Mouse (Mus musculus) MEL (cell line): ENCODE results near the gene Zwint. TPM values are rescaled to one million over a fixed set of nuclear protein-coding genes. Genes with fewer than 3 reads are reported as not detected.

Experiments used
- DNase-seq: peaks from one replicate; pipeline ENCODE4 v3.0.0; 2011; ENCODE audit warnings: low read depth, low spot score
- H3K27ac ChIP-seq: 2 replicates; pipeline ENCODE4 v1.5.1; 2012; ENCODE audit warnings: low read depth, mild to moderate bottlenecking, control low read depth, low read length, moderate library complexity; ENCODE audit not compliant: control insufficient read depth
- H3K27me3 ChIP-seq, 2 experiments: fragments of 150-350 bp in 1 of 2; sonication (generic) in 1 of 2; 2 replicates each; pipeline ENCODE4 v1.6.1; 2012; ENCODE audit warnings: low read length in 2 of 2, mild to moderate bottlenecking in 2 of 2, improper control_type of control experiment in 1 of 2, moderate library complexity in 1 of 2; ENCODE audit not compliant: insufficient read depth in 2 of 2, control insufficient read depth in 1 of 2
- H3K36me3 ChIP-seq, 2 experiments: 2 replicates each; pipeline ENCODE4 v1.6.1; 2012 to 2014; ENCODE audit warnings: low read length in 2 of 2, improper control_type of control experiment in 1 of 2, inconsistent platforms in 1 of 2, mild to moderate bottlenecking in 1 of 2; ENCODE audit not compliant: insufficient read depth in 2 of 2, control insufficient read depth in 1 of 2
- H3K4me1 ChIP-seq, 2 experiments: fragments of 150-350 bp in 1 of 2; sonication (generic) in 1 of 2; 2 replicates each; pipeline ENCODE4 v1.6.1; 2012; ENCODE audit warnings: low read length in 2 of 2, improper control_type of control experiment in 1 of 2, mild to moderate bottlenecking in 1 of 2; ENCODE audit not compliant: insufficient read depth in 2 of 2, control insufficient read depth in 1 of 2
- H3K4me3 ChIP-seq, 2 experiments: fragments of 150-350 bp in 1 of 2; sonication (generic) in 1 of 2; 2 replicates each; pipeline ENCODE4 v1.5.1; 2012; ENCODE audit warnings: low read depth in 2 of 2, low read length in 2 of 2, mild to moderate bottlenecking in 2 of 2, moderate library complexity in 2 of 2, control low read depth in 1 of 2, improper control_type of control experiment in 1 of 2; ENCODE audit not compliant: control insufficient read depth in 1 of 2, insufficient read depth in 1 of 2
- H3K79me2 ChIP-seq: 2 replicates; pipeline ENCODE4 v1.6.1; 2012; ENCODE audit warnings: mild to moderate bottlenecking, low read length, moderate library complexity; ENCODE audit not compliant: control insufficient read depth, poor library complexity, insufficient read depth
- H3K9ac ChIP-seq: 2 replicates; pipeline ENCODE4 v1.6.1; 2012; ENCODE audit warnings: low read depth, mild to moderate bottlenecking, control low read depth, low read length, moderate library complexity; ENCODE audit not compliant: control insufficient read depth, poor library complexity, severe bottlenecking
- H3K9me3 ChIP-seq: fragments of 150-350 bp; sonication (generic); replicated peaks from 2 replicates; pipeline ENCODE4 v1.6.1; 2012; ENCODE audit warnings: mild to moderate bottlenecking, low read length, improper control_type of control experiment, moderate library complexity; ENCODE audit not compliant: insufficient read depth
- BHLHE40 ChIP-seq: IDR thresholded peaks from 2 replicates; pipeline ENCODE4 v1.6.1; 2012; ENCODE audit warnings: low read depth, mild to moderate bottlenecking, inconsistent platforms, low read length, improper control_type of control experiment, borderline replicate concordance
- CHD1 ChIP-seq: IDR thresholded peaks from 2 replicates; pipeline ENCODE4 v1.6.1; 2012; ENCODE audit warnings: low read depth, mild to moderate bottlenecking, inconsistent platforms, low read length, improper control_type of control experiment
- CHD2 ChIP-seq: IDR thresholded peaks from 2 replicates; pipeline ENCODE4 v1.6.1; 2011; ENCODE audit warnings: low read length, improper control_type of control experiment
- ELF1 ChIP-seq: IDR thresholded peaks from 2 replicates; pipeline ENCODE4 v1.6.1; 2014; ENCODE audit warnings: low read depth, mild to moderate bottlenecking, inconsistent platforms, low read length, improper control_type of control experiment, moderate library complexity
- EP300 ChIP-seq, 2 experiments: IDR thresholded peaks; 2 replicates each; pipeline ENCODE4 v1.6.1; 2011; ENCODE audit warnings: improper control_type of control experiment in 2 of 2, low read length in 2 of 2, low read depth in 1 of 2, mild to moderate bottlenecking in 1 of 2
- GABPA ChIP-seq: IDR thresholded peaks from 2 replicates; pipeline ENCODE4 v1.6.1; 2012; ENCODE audit warnings: low read depth, mild to moderate bottlenecking, inconsistent platforms, low read length, improper control_type of control experiment, moderate library complexity
- KAT2A ChIP-seq: conservative IDR thresholded peaks from 2 replicates; pipeline ENCODE4 v1.6.1; 2012; ENCODE audit warnings: low read depth, low read length, improper control_type of control experiment, inconsistent platforms
- MAZ ChIP-seq: IDR thresholded peaks from 2 replicates; pipeline ENCODE4 v1.6.1; 2012; ENCODE audit warnings: low read depth, mild to moderate bottlenecking, inconsistent platforms, low read length, improper control_type of control experiment
- MEF2A ChIP-seq: IDR thresholded peaks from 2 replicates; pipeline ENCODE4 v1.6.1; 2014; ENCODE audit warnings: low read depth, mild to moderate bottlenecking, inconsistent platforms, low read length, improper control_type of control experiment; ENCODE audit not compliant: poor library complexity, insufficient replicate concordance, severe bottlenecking; ENCODE audit errors: extremely low read depth
- NELFE ChIP-seq: IDR thresholded peaks from 2 replicates; pipeline ENCODE4 v1.6.1; 2011; ENCODE audit warnings: low read depth, low read length, improper control_type of control experiment
- NRF1 ChIP-seq: IDR thresholded peaks from 2 replicates; pipeline ENCODE4 v1.6.1; 2014; ENCODE audit warnings: low read depth, mild to moderate bottlenecking, inconsistent platforms, low read length, improper control_type of control experiment, moderate library complexity; ENCODE audit not compliant: poor library complexity, insufficient read depth, severe bottlenecking
- POLR2A ChIP-seq, 2 experiments: IDR thresholded peaks; 2 replicates each; pipeline ENCODE4 v1.6.1; 2011 to 2012; ENCODE audit warnings: low read length in 2 of 2, mild to moderate bottlenecking in 2 of 2, control low read depth in 1 of 2, improper control_type of control experiment in 1 of 2, low read depth in 1 of 2, moderate library complexity in 1 of 2; ENCODE audit not compliant: control insufficient read depth in 1 of 2, insufficient read depth in 1 of 2, poor library complexity in 1 of 2
- POLR2AphosphoS5 ChIP-seq: IDR thresholded peaks from 2 replicates; pipeline ENCODE4 v1.6.1; 2012; ENCODE audit warnings: low read depth, borderline replicate concordance, mild to moderate bottlenecking, inconsistent platforms, low read length, moderate library complexity, mixed read lengths
- RAD21 ChIP-seq: IDR thresholded peaks from 2 replicates; pipeline ENCODE4 v1.6.1; 2011; ENCODE audit warnings: mild to moderate bottlenecking, low read depth, low read length, improper control_type of control experiment
- RCOR1 ChIP-seq: IDR thresholded peaks from 2 replicates; pipeline ENCODE4 v1.6.1; 2012; ENCODE audit warnings: low read depth, mild to moderate bottlenecking, inconsistent platforms, low read length, improper control_type of control experiment
- SMC3 ChIP-seq: IDR thresholded peaks from 2 replicates; pipeline ENCODE4 v1.6.1; 2011; ENCODE audit warnings: low read depth, low read length, improper control_type of control experiment
- TAL1 ChIP-seq: IDR thresholded peaks from 2 replicates; pipeline ENCODE4 v1.6.1; 2012; ENCODE audit warnings: mild to moderate bottlenecking, inconsistent platforms, low read length, moderate library complexity, mixed read lengths
- TBP ChIP-seq: IDR thresholded peaks from 2 replicates; pipeline ENCODE4 v1.8.0; 2011; ENCODE audit warnings: low read depth, low read length, improper control_type of control experiment
- TCF12 ChIP-seq: IDR thresholded peaks from 2 replicates; pipeline ENCODE4 v1.6.1; 2014; ENCODE audit warnings: low read depth, mild to moderate bottlenecking, inconsistent platforms, low read length, improper control_type of control experiment, moderate library complexity
- USF1 ChIP-seq: IDR thresholded peaks from 2 replicates; pipeline ENCODE4 v1.6.1; 2014; ENCODE audit warnings: low read depth, mild to moderate bottlenecking, inconsistent platforms, low read length, improper control_type of control experiment, moderate library complexity
- USF2 ChIP-seq, 2 experiments: IDR thresholded peaks; 2 replicates each; pipeline ENCODE4 v1.6.1; 2011 to 2012; ENCODE audit warnings: improper control_type of control experiment in 2 of 2, low read length in 2 of 2, borderline replicate concordance in 1 of 2, inconsistent platforms in 1 of 2, low read depth in 1 of 2, mild to moderate bottlenecking in 1 of 2; ENCODE audit not compliant: insufficient read depth in 1 of 2
- ZNF384 ChIP-seq: IDR thresholded peaks from 2 replicates; pipeline ENCODE4 v1.6.1; 2012; ENCODE audit warnings: low read depth, mild to moderate bottlenecking, inconsistent platforms, low read length, improper control_type of control experiment
- polyA plus RNA-seq, 2 experiments: library from polyadenylated mRNA; stranded (reverse) in 1 of 2; unstranded in 1 of 2; fragments of >175 nt in 1 of 2; fragments of >200 nt in 1 of 2; gene quantifications; 2 replicates each; pipeline versions ENCODE4 v1.2.1 to v1.2.4; 2012; ENCODE audit warnings: low replicate concordance in 2 of 2, low read depth in 1 of 2; ENCODE audit not compliant: insufficient read length in 2 of 2, insufficient read depth in 1 of 2, missing spikeins in 1 of 2
- total RNA-seq: library from RNA; depleted of rRNA; stranded (reverse); fragments of 300-350 nt; gene quantifications from 2 replicates; pipeline ENCODE4 v1.2.3, GENCODE M21; 2012

Gene Zwint
- total and polyA plus RNA-seq, 3 experiments = 170 to 555 (median 214) TPM

- TF ChIP-seq NRF1 (peak; percentile 83), ELF1 (no peak; the same call in 1 of the 2 replicates), TAL1 (no peak), TCF12 (no peak; the same call in 1 of the 2 replicates)
- TF ChIP-seq, all 39 proteins: peak for 17
Measured at GRCm38 (mm10) chr10:72654270-72655016, at the start of gene Zwint (continued).

DNA sequence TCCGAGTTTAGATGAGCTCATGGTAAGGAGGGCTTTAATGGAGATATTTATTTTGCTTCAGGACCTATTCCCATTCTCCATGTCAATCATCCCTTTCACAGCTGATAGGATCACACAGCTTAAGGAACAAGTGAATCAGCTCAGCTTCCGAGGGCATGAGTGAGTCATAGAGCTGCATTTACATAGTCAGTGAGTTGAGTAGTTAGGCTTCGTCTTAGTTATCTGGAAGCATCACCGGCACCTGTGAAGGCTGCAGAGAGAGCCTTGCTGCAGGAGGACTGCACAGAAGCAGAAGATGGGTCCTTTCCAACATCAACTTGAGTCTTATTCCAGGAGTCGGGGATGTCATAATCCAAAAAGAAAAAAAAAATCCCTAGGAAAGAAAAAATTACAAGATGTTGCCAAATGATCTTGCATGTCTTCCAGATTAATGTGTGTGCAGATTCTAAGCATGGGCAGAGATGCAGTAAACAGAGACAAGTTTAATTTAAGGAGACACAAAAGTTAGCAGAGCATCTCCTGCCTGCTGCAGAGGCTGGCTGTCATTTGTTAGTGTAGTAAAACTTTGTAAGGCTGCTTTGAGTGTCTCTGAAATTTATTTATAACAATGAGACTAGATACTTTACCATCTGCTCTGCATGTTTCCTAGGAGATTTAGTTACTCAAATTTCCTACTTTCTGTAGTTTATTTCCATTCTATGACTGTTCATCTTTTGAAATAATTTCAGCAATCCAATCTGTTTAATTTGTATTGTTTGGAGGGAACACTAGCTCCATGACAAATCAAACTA, 41.3 kb upstream of the Zwint start:
- Histone ChIP-seq H3K27ac (no peak overlapping the region), H3K4me3 (no peak overlapping the region), H3K79me2 (no peaks in the 10 kb centered on the region), H3K9ac (no peak overlapping the region), H3K36me3 (no peaks in the 10 kb centered on the region)
- DNase-seq = no peak
- no peak for TF ChIP-seq TAL1
- no peak for TF ChIP-seq POLR2A (IDR thresholded peaks at IDR 0.05; ENCODE audit: control insufficient read depth in 1 of 2, insufficient read depth in 1 of 2, low read depth in 1 of 2, low read length in 2 of 2, poor library complexity in 1 of 2)
- no peak for TF ChIP-seq CHD2
- no peak for TF ChIP-seq CHD1
- TF ChIP-seq EP300 (IDR thresholded peaks at IDR 0.05; ENCODE audit: low read depth in 1 of 2, low read length in 2 of 2) = no peak
- no peak for TF ChIP-seq GABPA
- no peak for TF ChIP-seq MEF2A
- TF ChIP-seq RAD21 = no peak
- no peak for TF ChIP-seq MAZ
- TF ChIP-seq, all 39 proteins: peak for 0
- Histone ChIP-seq H3K27me3 (peaks cover 0 to 1% of the 10 kb centered on the region in 2 experiments; a peak in 1 of 4 replicates), H3K9me3 (no peaks in the 10 kb centered on the region), H3K4me1 (no peaks in the 10 kb centered on the region)

- Histone ChIP-seq H3K36me3 (no peaks in the 10 kb centered on the region), H3K9ac (no peak overlapping the region), H3K27ac (no peak overlapping the region), H3K4me3 (no peak overlapping the region), H3K79me2 (no peaks in the 10 kb centered on the region), H3K4me1 (no peaks in the 10 kb centered on the region; a peak in 1 of 4 replicates), H3K27me3 (peaks cover 0 to 1% of the 10 kb centered on the region in 2 experiments; a peak in 1 of 4 replicates), H3K9me3 (no peaks in the 10 kb centered on the region)
- DNase-seq = no peak
- TF ChIP-seq BHLHE40 (no peak), MAZ (no peak), ZNF384 (no peak), KAT2A (no peak), TBP (no peak), TAL1 (no peak), POLR2A (IDR thresholded peaks at IDR 0.05; ENCODE audit: control insufficient read depth in 1 of 2, insufficient read depth in 1 of 2, low read depth in 1 of 2, low read length in 2 of 2, poor library complexity in 1 of 2) (no peak), SMC3 (no peak), USF2 (IDR thresholded peaks at IDR 0.05; ENCODE audit: borderline replicate concordance in 1 of 2, insufficient read depth in 1 of 2, low read depth in 1 of 2, low read length in 2 of 2) (no peak), CHD2 (no peak), GABPA (no peak), USF1 (no peak), NELFE (no peak), ELF1 (no peak), POLR2AphosphoS5 (no peak), MEF2A (no peak), RCOR1 (no peak), RAD21 (no peak)
Measured at GRCm38 (mm10) chr10:72616153-72616552, 38.5 kb upstream of the Zwint start.
